Mouse (Mus musculus): Measurements from ENCODE around the gene Chst11. TPM values are rescaled to one million over a fixed set of nuclear protein-coding genes. Genes with fewer than 3 reads are reported as not detected.

Gene Chst11
- polyA plus RNA-seq, 1 experiment from 2014 or later = 1.1 TPM

- Histone ChIP-seq H3K36me3 (ENCODE audit: control insufficient read depth, insufficient read depth, low read length) (no peaks in the 10 kb centered on the region), H3K9ac (ENCODE audit: low read length) (no peak overlapping the region), H3K4me3 (replicated peaks; ENCODE audit: low read length) (no peak overlapping the region), H3K4me2 (ENCODE audit: low read depth, low read length) (no peak overlapping the region), H3K9me3 (replicated peaks; ENCODE audit: control insufficient read depth, low read length) (no peaks in the 10 kb centered on the region), H3K4me1 (ENCODE audit: control insufficient read depth, insufficient read depth, low read length) (peaks cover 4% of the 10 kb centered on the region), H3K27me3 (ENCODE audit: control insufficient read depth, insufficient read depth, low read length) (no peaks in the 10 kb centered on the region), H3K27ac (ENCODE audit: low read length) (no peak overlapping the region)
- 20% methylated on average over 5 of the region's 5 CpGs for WGBS
- ATAC-seq (ENCODE audit: insufficient read depth, low FRiP score) = no peak; the same call in 1 of the 2 replicates
These were observed 84.5 kb downstream of the Chst11 start for GRCm38 (mm10) chr10:83069791-83070190.

- 64% methylated on average over 19 of the region's 19 CpGs for WGBS
- Histone ChIP-seq H3K27ac (ENCODE audit: low read length) (no peak overlapping the region), H3K4me3 (replicated peaks; ENCODE audit: low read length) (no peak overlapping the region), H3K27me3 (ENCODE audit: control insufficient read depth, insufficient read depth, low read length) (no peaks in the 10 kb centered on the region), H3K4me2 (ENCODE audit: low read depth, low read length) (no peak overlapping the region), H3K9me3 (replicated peaks; ENCODE audit: control insufficient read depth, low read length) (no peaks in the 10 kb centered on the region), H3K9ac (ENCODE audit: low read length) (no peak overlapping the region), H3K4me1 (ENCODE audit: control insufficient read depth, insufficient read depth, low read length) (peaks cover 4% of the 10 kb centered on the region), H3K36me3 (ENCODE audit: control insufficient read depth, insufficient read depth, low read length) (no peaks in the 10 kb centered on the region)
- no peak; the same call in 1 of the 2 replicates for ATAC-seq (ENCODE audit: insufficient read depth, low FRiP score)
These were observed 86.7 kb downstream of the Chst11 start for GRCm38 (mm10) chr10:83071785-83072580.

- H3K36me3 ChIP-seq (ENCODE audit: control insufficient read depth, insufficient read depth, low read length) = no peaks in the 10 kb centered on the region
- no peak overlapping the region for H3K4me3 ChIP-seq (replicated peaks; ENCODE audit: low read length)
- no peak overlapping the region for H3K27ac ChIP-seq (ENCODE audit: low read length)
- no peaks in the 10 kb centered on the region for H3K9me3 ChIP-seq (replicated peaks; ENCODE audit: control insufficient read depth, low read length)
- 47% methylated on average over 7 of the region's 7 CpGs for WGBS
- peaks cover 4% of the 10 kb centered on the region for H3K4me1 ChIP-seq (ENCODE audit: control insufficient read depth, insufficient read depth, low read length)
- H3K27me3 ChIP-seq (ENCODE audit: control insufficient read depth, insufficient read depth, low read length) = no peaks in the 10 kb centered on the region
- 0 out of 2 replicates have a peak, but pooled peaks have one; percentile 23 for ATAC-seq (ENCODE audit: insufficient read depth, low FRiP score)
- H3K4me2 ChIP-seq (ENCODE audit: low read depth, low read length) = no peak overlapping the region
- no peak overlapping the region for H3K9ac ChIP-seq (ENCODE audit: low read length)
These were observed 87.8 kb downstream of the Chst11 start for GRCm38 (mm10) chr10:83073119-83073518.

- no peaks in the 10 kb centered on the region; the same call in 1 of the 2 replicates for H3K4me1 ChIP-seq (ENCODE audit: control insufficient read depth, insufficient read depth, low read length)
- H3K27me3 ChIP-seq (ENCODE audit: control insufficient read depth, insufficient read depth, low read length) = no peaks in the 10 kb centered on the region
- no peak overlapping the region for H3K9ac ChIP-seq (ENCODE audit: low read length)
- H3K9me3 ChIP-seq (replicated peaks; ENCODE audit: control insufficient read depth, low read length) = no peaks in the 10 kb centered on the region
- ATAC-seq (ENCODE audit: insufficient read depth, low FRiP score) = no peak
- H3K36me3 ChIP-seq (ENCODE audit: control insufficient read depth, insufficient read depth, low read length) = no peaks in the 10 kb centered on the region
- no peak overlapping the region for H3K4me3 ChIP-seq (replicated peaks; ENCODE audit: low read length)
- whole genome bisulfite sequencing = 75% methylated on average over 7 of the region's 7 CpGs
- H3K4me2 ChIP-seq (ENCODE audit: low read depth, low read length) = no peak overlapping the region
- H3K27ac ChIP-seq (ENCODE audit: low read length) = no peak overlapping the region
These were observed 91.5 kb downstream of the Chst11 start for GRCm38 (mm10) chr10:83076816-83077215.

- 83% methylated on average over 8 of the region's 8 CpGs for WGBS
- no peaks in the 10 kb centered on the region for H3K27me3 ChIP-seq (ENCODE audit: control insufficient read depth, insufficient read depth, low read length)
- H3K36me3 ChIP-seq (ENCODE audit: control insufficient read depth, insufficient read depth, low read length) = no peaks in the 10 kb centered on the region
- no peak overlapping the region for H3K4me3 ChIP-seq (replicated peaks; ENCODE audit: low read length)
- H3K4me1 ChIP-seq (ENCODE audit: control insufficient read depth, insufficient read depth, low read length) = peaks cover under 1% of the 10 kb centered on the region
- no peak overlapping the region for H3K9ac ChIP-seq (ENCODE audit: low read length)
- H3K9me3 ChIP-seq (replicated peaks; ENCODE audit: control insufficient read depth, low read length) = no peaks in the 10 kb centered on the region
- no peak overlapping the region for H3K27ac ChIP-seq (ENCODE audit: low read length)
- H3K4me2 ChIP-seq (ENCODE audit: low read depth, low read length) = no peak overlapping the region
- no peak for ATAC-seq (ENCODE audit: insufficient read depth, low FRiP score)
These were observed 93.4 kb downstream of the Chst11 start for GRCm38 (mm10) chr10:83078723-83079122.

- Histone ChIP-seq H3K36me3 (ENCODE audit: control insufficient read depth, insufficient read depth, low read length) (no peaks in the 10 kb centered on the region), H3K4me3 (replicated peaks; ENCODE audit: low read length) (no peak overlapping the region), H3K27me3 (ENCODE audit: control insufficient read depth, insufficient read depth, low read length) (no peaks in the 10 kb centered on the region), H3K4me2 (ENCODE audit: low read depth, low read length) (no peak overlapping the region), H3K9ac (ENCODE audit: low read length) (no peak overlapping the region), H3K9me3 (replicated peaks; ENCODE audit: control insufficient read depth, low read length) (no peaks in the 10 kb centered on the region), H3K27ac (ENCODE audit: low read length) (no peak overlapping the region), H3K4me1 (ENCODE audit: control insufficient read depth, insufficient read depth, low read length) (peaks cover 7% of the 10 kb centered on the region)
- no peak for ATAC-seq (ENCODE audit: insufficient read depth, low FRiP score)
- 79% methylated on average over 13 of the region's 13 CpGs for WGBS
These were observed 94.5 kb downstream of the Chst11 start for GRCm38 (mm10) chr10:83079755-83080154.

- no peaks in the 10 kb centered on the region for H3K36me3 ChIP-seq (ENCODE audit: control insufficient read depth, insufficient read depth, low read length)
- no peaks in the 10 kb centered on the region for H3K9me3 ChIP-seq (replicated peaks; ENCODE audit: control insufficient read depth, low read length)
- H3K4me3 ChIP-seq (replicated peaks; ENCODE audit: low read length) = no peak overlapping the region
- ATAC-seq (ENCODE audit: insufficient read depth, low FRiP score) = peak; percentile 30; the same call in 1 of the 2 replicates
- no peaks in the 10 kb centered on the region for H3K27me3 ChIP-seq (ENCODE audit: control insufficient read depth, insufficient read depth, low read length)
- H3K4me1 ChIP-seq (ENCODE audit: control insufficient read depth, insufficient read depth, low read length) = peaks cover 7% of the 10 kb centered on the region
- no peak overlapping the region for H3K9ac ChIP-seq (ENCODE audit: low read length)
- 44% methylated on average over 12 of the region's 12 CpGs for WGBS
- no peak overlapping the region for H3K4me2 ChIP-seq (ENCODE audit: low read depth, low read length)
- H3K27ac ChIP-seq (ENCODE audit: low read length) = no peak overlapping the region
These were observed 95.0 kb downstream of the Chst11 start for GRCm38 (mm10) chr10:83080275-83080741.

- no peak for ATAC-seq (ENCODE audit: insufficient read depth, low FRiP score)
- H3K4me3 ChIP-seq (replicated peaks; ENCODE audit: low read length) = no peak overlapping the region
- H3K9me3 ChIP-seq (replicated peaks; ENCODE audit: control insufficient read depth, low read length) = no peaks in the 10 kb centered on the region
- H3K36me3 ChIP-seq (ENCODE audit: control insufficient read depth, insufficient read depth, low read length) = no peaks in the 10 kb centered on the region
- H3K4me1 ChIP-seq (ENCODE audit: control insufficient read depth, insufficient read depth, low read length) = peaks cover 7% of the 10 kb centered on the region
- H3K27me3 ChIP-seq (ENCODE audit: control insufficient read depth, insufficient read depth, low read length) = no peaks in the 10 kb centered on the region
- H3K9ac ChIP-seq (ENCODE audit: low read length) = no peak overlapping the region
- 51% methylated on average over 10 of the region's 10 CpGs for WGBS
- no peak overlapping the region for H3K4me2 ChIP-seq (ENCODE audit: low read depth, low read length)
- H3K27ac ChIP-seq (ENCODE audit: low read length) = no peak overlapping the region; the same call in 1 of the 2 replicates
These were observed 95.6 kb downstream of the Chst11 start for GRCm38 (mm10) chr10:83080930-83081329.

- H3K9ac ChIP-seq (ENCODE audit: low read length) = no peak overlapping the region
- no peak for ATAC-seq (ENCODE audit: insufficient read depth, low FRiP score)
- H3K27me3 ChIP-seq (ENCODE audit: control insufficient read depth, insufficient read depth, low read length) = no peaks in the 10 kb centered on the region
- H3K27ac ChIP-seq (ENCODE audit: low read length) = no peak overlapping the region
- WGBS = 42% methylated on average over 9 of the region's 9 CpGs
- H3K9me3 ChIP-seq (replicated peaks; ENCODE audit: control insufficient read depth, low read length) = no peaks in the 10 kb centered on the region
- no peaks in the 10 kb centered on the region for H3K36me3 ChIP-seq (ENCODE audit: control insufficient read depth, insufficient read depth, low read length)
- no peak overlapping the region for H3K4me3 ChIP-seq (replicated peaks; ENCODE audit: low read length)
- no peak overlapping the region for H3K4me2 ChIP-seq (ENCODE audit: low read depth, low read length)
- peaks cover 11% of the 10 kb centered on the region for H3K4me1 ChIP-seq (ENCODE audit: control insufficient read depth, insufficient read depth, low read length)
These were observed 98.6 kb downstream of the Chst11 start for GRCm38 (mm10) chr10:83083946-83084345.

Data from stomach, embryonic 16.5 days (tissue).